In genomic region chr1:194619353-194620244, GRCm38 (mm10) we compare ENCODE assay signal across 9 mouse cellular contexts. TPM values are rescaled to one million over a fixed set of nuclear protein-coding genes. Genes with fewer than 3 reads are reported as not detected.
DNase-seq lines count a peak whose midpoint lies in the region; ATAC-seq and TF ChIP-seq lines count a peak whose summit lies in the region.
"Had no signal": no experiment of that assay in that cellular context is flagged by ENCODE, and none has a peak within 500 bp of the region (broad histone marks: within the 10 kb centered on the region; RNA-seq: fewer than 3 reads in every experiment).

No protein-coding gene starts in this region.

- H3K27me3 ChIP-seq in C2C12 (ENCODE audit: control insufficient read depth, insufficient read depth, insufficient read length): no peaks in the 10 kb centered on the region
- H3K27me3 ChIP-seq in forebrain, embryonic 13.5 days: no peaks in the 10 kb centered on the region
- no peaks in the 10 kb centered on the region for H3K27me3 ChIP-seq in heart, postnatal 0 days (ENCODE audit: control insufficient read depth, insufficient read depth, low read length)
- peaks cover 22% of the 10 kb centered on the region for H3K27me3 ChIP-seq in liver, embryonic 15.5 days
- no peaks in the 10 kb centered on the region for H3K27me3 ChIP-seq in neural tube, embryonic 14.5 days (ENCODE audit: control insufficient read depth, insufficient read depth, low read length)
- no peaks in the 10 kb centered on the region for H3K27me3 ChIP-seq in testis, adult 2 months (ENCODE audit: control insufficient read depth, insufficient read depth, low read length)
- H3K27me3 ChIP-seq: CH12.LX had no signal

- peak overlapping the region; percentile 64 for H3K4me2 ChIP-seq in forebrain, embryonic 13.5 days
- H3K4me2 ChIP-seq in heart, postnatal 0 days (ENCODE audit: low read depth, low read length): peak overlapping the region; percentile 96
- peak overlapping the region; percentile 94 for H3K4me2 ChIP-seq in liver, embryonic 15.5 days
- peak overlapping the region; percentile 78 for H3K4me2 ChIP-seq in neural tube, embryonic 14.5 days (ENCODE audit: low read depth, low read length)

- peak; percentile 93 for ATAC-seq in forebrain, embryonic 13.5 days
- peak; percentile 91 for ATAC-seq in heart, postnatal 0 days (ENCODE audit: insufficient read depth, low read depth)
- ATAC-seq in liver, embryonic 15.5 days (ENCODE audit: insufficient read depth): peak; percentile 88
- peak; percentile 96 for ATAC-seq in neural tube, embryonic 14.5 days (ENCODE audit: low read depth)

- H3ac ChIP-seq in C2C12 (ENCODE audit: control insufficient read depth, insufficient read length, low read depth): peak overlapping the region; percentile 85

- H3K4me3 ChIP-seq in C2C12 (ENCODE audit: insufficient read depth, poor library complexity, severe bottlenecking): peak overlapping the region; percentile 63
- H3K4me3 ChIP-seq in forebrain, embryonic 13.5 days: peak overlapping the region; percentile 96
- H3K4me3 ChIP-seq in heart, postnatal 0 days (ENCODE audit: low read depth, low read length): peak overlapping the region; percentile 92
- H3K4me3 ChIP-seq in liver, embryonic 15.5 days (replicated peaks): peak overlapping the region; percentile 70
- H3K4me3 ChIP-seq in neural tube, embryonic 14.5 days (ENCODE audit: low read depth, low read length): peak overlapping the region; percentile 62
- peak overlapping the region; percentile 92 for H3K4me3 ChIP-seq in testis, adult 2 months (ENCODE audit: control insufficient read depth, low read depth, low read length)

- peaks cover 7% of the 10 kb centered on the region for H3K79me3 ChIP-seq in C2C12 (ENCODE audit: low read depth)

- TF ChIP-seq CTCF in C2C12 (IDR thresholded peaks at IDR 0.05; ENCODE audit: control insufficient read depth, insufficient read depth, insufficient read length): peak; percentile 64
- TF ChIP-seq CTCF in heart, postnatal 0 days (IDR thresholded peaks at IDR 0.05; ENCODE audit: low read depth): peak; percentile 41
- no peak for TF ChIP-seq CTCF in testis, adult 2 months (IDR thresholded peaks at IDR 0.05; ENCODE audit: control insufficient read depth, insufficient read depth, insufficient replicate concordance, low read depth, low read length)

- peak; percentile 89 for DNase-seq in cerebellum, adult 11 months
- peak; percentile 87 for DNase-seq in heart, postnatal 0 days (ENCODE audit: low spot score)
- peak; percentile 90 to 94 for DNase-seq in kidney, postnatal 4 days

- TF ChIP-seq EP300 in heart, postnatal 0 days (IDR thresholded peaks at IDR 0.05; ENCODE audit: low read depth): no peak

- WGBS in forebrain, embryonic 13.5 days: under 1% methylated on average over 62 of the region's 62 CpGs
- under 1% methylated on average over 62 of the region's 62 CpGs for WGBS in heart, postnatal 0 days
- WGBS in liver, embryonic 15.5 days (ENCODE audit: insufficient replicate concordance): 1% methylated on average over 62 of the region's 62 CpGs
- WGBS in neural tube, embryonic 14.5 days: under 1% methylated on average over 62 of the region's 62 CpGs

- H3K4me1 ChIP-seq in forebrain, embryonic 13.5 days: peaks cover 43% of the 10 kb centered on the region
- peaks cover 30% of the 10 kb centered on the region for H3K4me1 ChIP-seq in heart, postnatal 0 days (ENCODE audit: control insufficient read depth, insufficient read depth)
- peaks cover 56% of the 10 kb centered on the region for H3K4me1 ChIP-seq in liver, embryonic 15.5 days (replicated peaks)
- peaks cover 15% of the 10 kb centered on the region for H3K4me1 ChIP-seq in neural tube, embryonic 14.5 days (ENCODE audit: control insufficient read depth, insufficient read depth, low read length)
- peaks cover 12% of the 10 kb centered on the region for H3K4me1 ChIP-seq in testis, adult 2 months (ENCODE audit: control insufficient read depth, insufficient read depth, low read length)

- H3K9me3 ChIP-seq in forebrain, embryonic 13.5 days (replicated peaks): no peaks in the 10 kb centered on the region
- H3K9me3 ChIP-seq in heart, postnatal 0 days (replicated peaks; ENCODE audit: control insufficient read depth, low read length): no peaks in the 10 kb centered on the region
- H3K9me3 ChIP-seq in liver, embryonic 15.5 days (replicated peaks): no peaks in the 10 kb centered on the region
- no peaks in the 10 kb centered on the region for H3K9me3 ChIP-seq in neural tube, embryonic 14.5 days (ENCODE audit: control insufficient read depth, low read length)

- peaks cover 36% of the 10 kb centered on the region for H3K79me2 ChIP-seq in C2C12 (ENCODE audit: control insufficient read depth, insufficient read depth)

- H3K36me3 ChIP-seq in C2C12 (ENCODE audit: control insufficient read depth, insufficient read depth): no peaks in the 10 kb centered on the region
- no peaks in the 10 kb centered on the region for H3K36me3 ChIP-seq in forebrain, embryonic 13.5 days (ENCODE audit: poor library complexity, severe bottlenecking)
- H3K36me3 ChIP-seq in heart, postnatal 0 days (replicated peaks; ENCODE audit: control insufficient read depth, insufficient read depth, low read length): no peaks in the 10 kb centered on the region
- H3K36me3 ChIP-seq in liver, embryonic 15.5 days (replicated peaks): no peaks in the 10 kb centered on the region
- H3K36me3 ChIP-seq in neural tube, embryonic 14.5 days (ENCODE audit: control insufficient read depth, insufficient read depth, low read length): no peaks in the 10 kb centered on the region
- no peaks in the 10 kb centered on the region for H3K36me3 ChIP-seq in testis, adult 2 months (ENCODE audit: control insufficient read depth, insufficient read depth, low read length)

- peak overlapping the region; percentile 91 for H3K27ac ChIP-seq in forebrain, embryonic 13.5 days
- H3K27ac ChIP-seq in heart, postnatal 0 days (ENCODE audit: low read depth): peak overlapping the region; percentile 90
- H3K27ac ChIP-seq in liver, embryonic 15.5 days (replicated peaks): peak overlapping the region; percentile 30
- H3K27ac ChIP-seq in neural tube, embryonic 14.5 days (ENCODE audit: low read depth, low read length): peak overlapping the region; percentile 90
- H3K27ac ChIP-seq in testis, adult 2 months (ENCODE audit: control insufficient read depth, insufficient read depth, low read depth, low read length): no peak overlapping the region

- TF ChIP-seq POLR2A in testis, adult 2 months (IDR thresholded peaks at IDR 0.05; ENCODE audit: control insufficient read depth, low read depth, low read length): no peak

- peak overlapping the region; percentile 99 for H3K9ac ChIP-seq in forebrain, embryonic 13.5 days
- peak overlapping the region; percentile 74 for H3K9ac ChIP-seq in heart, postnatal 0 days (replicated peaks; ENCODE audit: low read depth, low read length)
- H3K9ac ChIP-seq in liver, embryonic 15.5 days: peak overlapping the region; percentile 63
- H3K9ac ChIP-seq in neural tube, embryonic 14.5 days (replicated peaks; ENCODE audit: low read depth, low read length): peak overlapping the region; percentile 91

TF ChIP-seq in C2C12, 6 proteins besides CTCF, POLR2A, EP300 and RAD21:
- TF ChIP-seq CEBPB (IDR thresholded peaks at IDR 0.05; ENCODE audit: low read depth): no peak
- TF ChIP-seq USF1 (IDR thresholded peaks at IDR 0.05; ENCODE audit: low read depth): no peak
- no peak for TF ChIP-seq MYOG (IDR thresholded peaks at IDR 0.05; ENCODE audit: control insufficient read depth, extremely low read depth, insufficient read length)
- peak; percentile 22 for TF ChIP-seq MAX (IDR thresholded peaks at IDR 0.05)
- TF ChIP-seq MYOD1 (IDR thresholded peaks at IDR 0.05; ENCODE audit: control insufficient read depth, insufficient read length, low read depth): peak; percentile 80
- TF ChIP-seq FOSL1 (IDR thresholded peaks at IDR 0.05; ENCODE audit: insufficient read depth, low read length, poor library complexity, severe bottlenecking): no peak

RNA-seq across cellular contexts. Expression of gene Plxna2, which starts 1.6 kb away (rescaled TPM):
- polyA plus RNA-seq in C2C12 (2012; fragmentation: generic; extraction: Trizol): 4.2 TPM
- polyA plus RNA-seq in forebrain, embryonic 13.5 days (2015; fragmentation: Nextera tagmentation; extraction: Ambion mirVana): 46.9 and 55.8 TPM in 2 replicates
- total RNA-seq in heart, postnatal 0 days (2014; rRNA removed; ENCODE audit: low replicate concordance): 14.3 and 14.4 TPM in 2 replicates
- polyA plus RNA-seq in heart, postnatal 0 days (2015; fragmentation: Nextera tagmentation; extraction: Ambion mirVana): 3.5 and 4.0 TPM in 2 replicates
- 1.6 and 2.1 TPM in 2 replicates for polyA plus RNA-seq in liver, embryonic 15.5 days (2015; fragmentation: Nextera tagmentation; extraction: Ambion mirVana)
- 76.0 and 79.2 TPM in 2 replicates for polyA plus RNA-seq in neural tube, embryonic 14.5 days (2014; fragmentation: Nextera tagmentation; extraction: Ambion mirVana)
- 7.9 and 8.2 TPM in 2 replicates for polyA plus RNA-seq in testis, adult 2 months (2012; rRNA removed)
